Mouse (Mus musculus) mouse trophoblast stem cell (cell line): ENCODE measurements around the gene Dcst1.

Source experiments
- in situ Hi-C, 2 experiments: fragments of 300-500 bp; cut with MseI, MboI; formaldehyde crosslinking; loops; 2 replicates in 1 of 2; 3 replicates in 1 of 2; pipeline ENCODE4 v1.15.1; 2025

The Dcst1 gene

DNA sequence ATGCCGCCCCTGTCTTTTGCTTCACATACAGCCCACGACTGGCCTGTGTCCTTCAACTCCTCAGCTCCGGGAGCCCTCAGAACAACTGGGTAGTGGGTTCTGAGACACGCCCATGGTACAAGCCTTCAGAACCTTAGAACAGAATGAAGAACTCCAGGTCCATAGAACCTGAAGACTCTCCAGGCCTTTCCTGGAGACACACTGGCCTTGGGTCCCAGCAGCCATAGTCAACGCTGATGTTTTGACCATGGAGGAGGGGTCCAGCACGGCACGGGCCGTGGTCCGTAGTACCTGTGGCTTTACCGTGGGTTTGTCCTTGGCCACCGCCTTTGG lies at the start of gene Dcst1:
Dcst1 (minus strand) TSS at position 101 of the 333 bp plus-strand sequence.
- in situ Hi-C loops, result no loop called here

GRCm38 (mm10) chr3:89411490-89412393 lies 46.7 kb upstream of the Dcst1 start, which contains the start of gene Flad1:
Gene Flad1, minus strand, starts transcription at chr3:89411870.
- in situ Hi-C loops, result no loop called here

DNA sequence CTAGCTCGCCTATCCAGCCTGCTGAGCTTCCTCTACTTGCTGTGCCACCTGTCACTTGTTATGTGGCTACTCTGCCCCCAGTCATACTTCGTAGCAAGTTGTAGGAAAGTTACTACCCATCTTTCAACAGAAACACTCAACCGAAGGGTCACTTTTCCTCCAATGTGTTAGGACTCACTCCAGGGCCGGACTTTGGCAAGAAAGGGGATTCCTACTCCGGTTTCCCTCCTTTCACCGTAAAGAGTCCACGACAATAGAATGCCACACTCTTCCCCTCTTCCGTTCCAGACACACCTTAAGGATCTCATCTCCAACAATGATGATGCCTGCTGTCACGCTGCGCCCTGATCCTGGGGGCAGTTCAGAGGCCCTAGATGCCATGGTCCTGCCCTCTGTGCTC lies 45.8 kb upstream of the Dcst1 start:
- in situ Hi-C loops, result no loop called here

DNA sequence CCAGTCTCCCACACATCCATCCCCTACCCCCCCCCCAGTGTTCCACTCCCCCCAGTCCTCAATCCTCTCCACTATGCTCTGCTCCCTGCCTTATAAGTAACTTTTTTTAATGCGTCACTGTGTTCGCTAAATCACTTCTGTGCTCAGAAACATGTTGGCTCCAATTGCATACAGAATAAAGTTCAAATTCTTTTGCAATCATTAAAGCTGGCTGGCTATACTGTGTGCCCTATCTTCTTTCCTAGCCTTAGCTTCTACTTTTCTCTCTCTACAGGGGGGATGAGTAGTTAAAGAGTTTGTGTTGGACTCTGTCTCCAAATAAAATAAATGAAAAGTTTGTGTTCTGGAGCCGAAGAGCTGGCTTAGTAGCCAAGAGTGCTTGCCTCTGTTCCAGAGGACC lies 44.6 kb upstream of the Dcst1 start:
- in situ Hi-C loops, result no loop called here

- in situ Hi-C loops, result no loop called here
Measured at GRCm38 (mm10) chr3:89408448-89408847, 43.4 kb upstream of the Dcst1 start.

GRCm38 (mm10) chr3:89406887-89407286 lies 41.8 kb upstream of the Dcst1 start:
- in situ Hi-C loops, result no loop called here

GRCm38 (mm10) chr3:89402693-89403092 lies 37.6 kb upstream of the Dcst1 start, which contains the start of gene Lenep:
Gene Lenep, minus strand, starts transcription at chr3:89402793.
- in situ Hi-C loops, result no loop called here

- in situ Hi-C loops, result no loop called here
Measured at GRCm38 (mm10) chr3:89401329-89401728, 36.3 kb upstream of the Dcst1 start.

DNA sequence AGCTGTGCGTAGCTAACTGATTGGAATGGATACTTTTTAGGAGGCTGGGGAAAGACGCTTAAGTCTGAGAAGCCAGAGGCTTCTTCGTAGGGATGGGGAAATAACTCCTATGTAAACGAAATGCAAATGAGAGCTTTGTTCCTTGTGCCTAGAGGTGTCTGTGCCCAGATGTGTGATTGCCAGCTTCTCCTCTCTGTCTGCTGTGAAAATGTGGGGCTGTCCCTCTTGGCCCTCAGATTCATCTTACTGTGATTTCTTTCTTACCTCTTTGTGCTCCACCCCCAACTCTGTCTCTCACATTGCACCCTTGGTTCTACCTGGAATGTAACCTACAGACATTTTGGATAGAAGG lies 31.6 kb upstream of the Dcst1 start:
- in situ Hi-C loops, result no loop called here

DNA sequence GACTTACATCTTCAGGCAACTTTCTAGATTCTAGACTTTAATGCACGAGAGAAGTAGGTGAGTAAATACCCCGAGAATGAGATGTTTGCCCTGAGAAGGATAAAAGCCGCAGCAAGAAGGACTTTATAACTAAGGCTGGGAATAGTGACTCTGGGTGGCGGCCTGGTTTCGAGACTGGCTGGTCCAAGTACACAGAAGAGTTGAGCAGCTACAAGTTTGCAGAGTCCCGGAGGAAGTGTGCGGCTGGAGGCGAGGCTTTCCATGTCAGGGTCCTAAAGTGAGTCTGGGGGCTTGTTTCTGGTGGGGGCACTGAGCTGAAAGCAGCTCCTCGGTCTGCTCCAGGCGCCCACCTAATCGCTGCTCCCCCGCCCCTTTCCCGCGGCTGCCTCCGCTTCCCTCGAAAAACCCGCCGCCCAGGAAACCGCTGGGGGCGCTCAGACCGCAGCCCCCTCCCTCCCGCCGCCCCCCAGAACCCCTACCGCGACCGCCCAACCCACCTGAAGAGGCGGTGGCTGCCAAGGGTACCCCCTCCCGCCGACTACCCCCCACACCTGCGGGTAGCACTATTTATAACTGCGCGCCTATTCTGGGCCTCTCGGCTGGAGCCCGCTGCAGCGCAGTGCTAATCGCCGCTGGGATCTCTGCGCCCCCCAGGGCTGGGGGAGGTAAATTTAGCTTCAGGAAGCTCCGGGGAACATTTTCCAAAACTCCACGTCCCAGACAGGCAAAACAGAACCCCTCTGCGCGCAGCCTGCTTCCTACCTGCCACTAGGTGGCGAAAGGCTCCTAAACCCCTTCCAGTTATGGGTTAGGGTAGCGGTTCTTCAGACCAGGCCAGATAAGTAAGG lies 31.0 kb upstream of the Dcst1 start:
- in situ Hi-C loops, result no loop called here

DNA sequence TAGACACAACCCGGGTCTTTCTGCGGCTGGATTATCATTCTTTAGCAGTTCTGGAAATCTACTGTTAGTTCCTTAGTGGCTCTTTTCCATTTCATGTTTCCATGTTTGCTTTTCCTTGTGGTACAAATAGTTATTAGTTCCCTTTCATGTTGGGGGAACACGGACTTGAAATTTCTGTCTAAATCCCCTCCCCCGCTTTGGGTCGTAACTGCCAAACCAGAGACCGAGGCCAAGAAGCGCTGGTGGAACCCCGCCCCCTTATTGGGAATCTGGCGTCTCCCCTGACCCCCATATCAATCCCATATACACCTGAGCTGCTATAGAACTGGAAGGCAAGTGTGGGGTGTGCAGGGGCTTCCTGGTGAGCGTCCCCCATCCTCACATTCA lies 30.4 kb upstream of the Dcst1 start:
- in situ Hi-C loops, result no loop called here

- in situ Hi-C loops, result no loop called here
Measured at GRCm38 (mm10) chr3:89394894-89395256, 29.8 kb upstream of the Dcst1 start.

- in situ Hi-C loops, result no loop called here
Measured at GRCm38 (mm10) chr3:89394006-89394893, 29.2 kb upstream of the Dcst1 start, which contains the start of gene Zbtb7b. Gene Zbtb7b, minus strand, starts transcription at chr3:89394776.

- in situ Hi-C loops, result no loop called here
Measured at GRCm38 (mm10) chr3:89393605-89394004, 28.6 kb upstream of the Dcst1 start.

DNA sequence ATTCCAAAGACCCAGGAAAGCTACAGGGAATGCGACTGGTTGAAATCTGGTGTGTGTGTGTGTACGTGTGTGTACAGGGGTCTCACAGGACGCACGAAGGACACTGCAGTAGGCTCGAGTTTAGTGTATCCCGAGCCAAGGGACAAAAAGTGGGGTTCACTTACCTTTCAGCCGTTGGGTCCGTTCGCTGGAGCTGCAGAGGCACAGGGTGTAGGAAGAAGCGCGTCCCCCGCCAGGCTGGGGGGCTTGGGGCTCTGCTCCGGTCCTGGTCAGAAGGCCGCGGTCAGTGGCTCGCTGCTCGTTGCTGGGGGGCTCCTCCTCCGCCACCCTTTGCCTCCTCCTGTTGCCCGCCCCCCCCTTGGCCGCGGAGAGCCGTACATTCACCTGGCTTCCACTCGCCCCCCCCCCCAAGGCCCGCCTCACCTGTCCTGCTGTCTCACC lies 27.8 kb upstream of the Dcst1 start:
- in situ Hi-C loops, result no loop called here

DNA sequence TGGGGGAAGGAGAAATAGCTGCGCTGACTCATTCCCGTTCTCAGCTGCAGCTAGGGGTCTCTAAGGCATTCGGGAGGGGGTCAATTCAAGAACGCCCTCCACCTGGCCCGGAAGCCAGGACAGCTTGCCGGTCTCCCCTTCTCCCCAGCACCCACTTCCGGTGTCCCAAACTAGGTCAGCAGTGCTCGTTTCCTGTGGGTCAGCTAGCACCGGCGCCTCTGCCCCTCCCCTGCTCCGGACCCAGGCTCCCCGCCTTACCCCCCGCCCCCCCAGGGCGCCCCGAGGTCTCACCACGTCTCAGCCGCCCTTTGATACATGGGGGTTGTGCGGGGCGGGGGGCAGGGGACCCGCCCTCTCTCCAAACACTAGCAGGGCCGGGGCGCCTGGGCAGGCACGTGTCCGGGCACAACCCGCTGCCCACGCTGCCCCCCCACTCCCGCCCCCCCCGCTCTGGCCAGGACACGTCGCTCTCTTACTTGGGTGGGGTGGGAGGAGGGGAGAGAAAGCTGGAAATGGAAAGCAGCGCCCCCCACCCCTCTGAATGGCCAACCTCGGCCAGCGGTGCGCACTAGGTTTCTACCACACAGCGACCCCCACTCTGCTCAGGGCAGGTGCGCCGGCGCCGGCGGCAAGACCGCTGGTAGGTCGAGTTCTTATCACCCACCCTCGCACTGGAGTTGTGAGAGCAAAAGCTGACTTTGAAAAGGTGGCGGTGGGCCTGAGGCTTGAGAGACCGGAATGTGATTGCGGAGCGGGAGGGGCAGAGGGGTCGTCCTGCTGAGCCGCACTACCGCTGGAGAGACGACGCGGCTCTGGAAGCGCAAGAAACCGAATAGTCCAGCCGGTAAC lies 26.8 kb upstream of the Dcst1 start:
- in situ Hi-C loops, result no loop called here

DNA sequence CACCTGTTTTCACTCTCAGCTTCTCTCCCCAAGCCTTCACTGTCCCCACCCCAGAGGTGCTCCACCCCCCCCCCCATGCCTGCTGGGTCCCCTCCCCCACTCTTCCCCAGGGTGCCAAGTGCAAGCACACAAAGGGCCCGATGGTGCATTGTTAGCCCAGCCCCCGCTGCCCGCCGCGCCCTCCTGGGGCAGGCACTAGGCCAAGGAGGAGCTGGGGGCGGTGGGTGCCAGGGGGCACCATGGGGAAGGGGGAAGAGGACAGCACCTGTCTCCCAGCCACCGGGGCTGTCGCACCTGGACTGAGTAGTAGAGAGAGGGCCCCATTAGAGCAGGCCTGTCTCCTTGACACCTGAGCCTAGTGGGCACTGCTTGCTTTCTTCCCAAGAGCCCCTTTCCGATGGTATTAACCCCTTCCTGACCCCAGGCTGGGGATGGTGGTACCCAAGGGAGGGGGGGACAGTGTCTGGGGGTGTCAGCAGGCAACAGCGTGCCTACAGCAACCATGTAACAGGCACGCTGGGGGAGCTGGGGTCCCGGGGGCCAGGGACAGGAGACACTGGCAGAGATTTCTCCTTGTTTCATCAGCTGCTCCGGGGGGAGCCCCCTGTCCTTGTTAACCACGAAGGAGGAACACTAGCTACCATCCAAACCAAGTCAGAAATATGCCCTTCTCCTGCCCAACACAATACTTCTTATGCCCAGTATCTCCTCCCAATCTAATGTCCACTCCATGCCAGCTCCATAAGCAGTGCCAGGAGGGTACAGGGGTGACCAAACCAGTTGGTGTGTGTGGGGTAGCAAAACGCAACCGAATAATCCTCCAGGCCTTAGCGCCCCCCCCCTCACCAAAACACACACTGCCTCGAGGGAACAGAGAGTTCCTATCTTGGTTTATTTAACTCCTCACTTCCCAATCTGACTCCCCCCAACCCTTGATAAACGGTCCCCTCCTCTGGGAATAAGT lies 25.9 kb upstream of the Dcst1 start:
- in situ Hi-C loops, result no loop called here

DNA sequence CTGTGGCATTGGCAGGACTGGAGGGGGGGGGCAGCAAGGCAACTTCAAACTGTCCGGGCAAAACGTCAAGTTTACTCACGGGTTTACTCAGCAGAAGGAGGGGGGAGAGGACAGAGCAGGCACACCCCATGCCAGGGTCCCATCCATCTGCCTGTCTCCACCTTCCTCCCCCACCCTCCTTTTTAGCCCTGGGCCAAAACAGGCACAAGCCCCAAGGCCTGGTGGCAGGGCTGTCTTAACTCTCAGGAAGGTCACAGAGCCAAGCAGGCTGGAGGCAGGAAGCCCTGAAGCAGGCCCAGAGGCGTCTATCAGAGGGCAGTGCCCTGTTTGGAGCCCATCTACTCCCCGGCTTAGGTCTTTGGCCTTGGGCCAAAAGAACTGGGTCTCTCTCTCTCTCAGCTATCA lies 25.1 kb upstream of the Dcst1 start:
- in situ Hi-C loops, result no loop called here

GRCm38 (mm10) chr3:89388901-89389740 lies 24.1 kb upstream of the Dcst1 start:
- in situ Hi-C loops, result no loop called here
